Mouse (Mus musculus) cortical plate, adult 2 months (tissue): ENCODE measurements at regions not wholly inside any gene's neighbourhood (a gene's known extent, or its start where the extent isn't known, plus 50 kb on each side); places are given as distances from the start of the nearest gene placed in this dataset.
"Not testable (repeated sequence)": the region's sequence is repeated elsewhere in the genome, so short reads cannot be mapped to it uniquely, and the experiment has no call there.

ENCODE experiments used
- H3K27ac ChIP-seq: fragments of 200-500 bp; 2 replicates; pipeline ENCODE4 v1.5.1; 2012; ENCODE audit warnings: low read length, control low read depth, inconsistent platforms; ENCODE audit not compliant: insufficient read depth
- H3K4me1 ChIP-seq: fragments of 200-500 bp; 2 replicates; pipeline ENCODE4 v1.6.1; 2011; ENCODE audit warnings: low read length; ENCODE audit not compliant: control insufficient read depth, insufficient read depth
- H3K4me3 ChIP-seq: fragments of 200-500 bp; 2 replicates; pipeline ENCODE4 v1.5.1; 2011; ENCODE audit warnings: mild to moderate bottlenecking, low read length, control low read depth; ENCODE audit not compliant: insufficient read depth
- CTCF ChIP-seq: fragments of 200-500 bp; IDR thresholded peaks from 2 replicates; pipeline ENCODE4 v1.5.1; 2011; ENCODE audit warnings: mild to moderate bottlenecking, control low read depth, low read length; ENCODE audit not compliant: insufficient read depth; ENCODE audit errors: extremely low read depth
- POLR2A ChIP-seq: fragments of 200-500 bp; IDR thresholded peaks from 2 replicates; pipeline ENCODE4 v1.6.1; 2011; ENCODE audit warnings: mild to moderate bottlenecking, low read length, control low read depth; ENCODE audit not compliant: insufficient read depth; ENCODE audit errors: extremely low read depth

- Histone ChIP-seq H3K4me3 (no peak overlapping the region), H3K27ac (no peak overlapping the region), H3K4me1 (no peaks in the 10 kb centered on the region)
- no peak for TF ChIP-seq POLR2A
- no peak for TF ChIP-seq CTCF
These were observed 184.2 kb upstream of the Ugt8a start for GRCm38 (mm10) chr3:126122323-126123259.

- H3K27ac ChIP-seq, result no peak overlapping the region
- TF ChIP-seq POLR2A (no peak), CTCF (no peak)
- H3K4me1 ChIP-seq, result no peaks in the 10 kb centered on the region
- H3K4me3 ChIP-seq, result no peak overlapping the region
These were observed 196.9 kb upstream of the Arsj start for GRCm38 (mm10) chr3:126166542-126166941.

GRCm38 (mm10) chr3:126209024-126209423 lies 154.5 kb upstream of the Arsj start:
- Histone ChIP-seq H3K4me3 (no peak overlapping the region), H3K27ac (no peak overlapping the region), H3K4me1 (no peaks in the 10 kb centered on the region)
- TF ChIP-seq CTCF (no peak), POLR2A (no peak)

GRCm38 (mm10) chr3:126210226-126210625 lies 153.3 kb upstream of the Arsj start:
- Histone ChIP-seq H3K4me3 (no peak overlapping the region), H3K27ac (no peak overlapping the region), H3K4me1 (no peaks in the 10 kb centered on the region)
- TF ChIP-seq CTCF, result no peak
- no peak for TF ChIP-seq POLR2A

- TF ChIP-seq CTCF (no peak), POLR2A (no peak)
- H3K4me1 ChIP-seq, result no peaks in the 10 kb centered on the region
These were observed 135.9 kb upstream of the Arsj start for GRCm38 (mm10) chr3:126227575-126227974.

GRCm38 (mm10) chr3:126245834-126246233 lies 117.7 kb upstream of the Arsj start:
- Histone ChIP-seq H3K27ac (no peak overlapping the region), H3K4me3 (no peak overlapping the region), H3K4me1 (no peaks in the 10 kb centered on the region)
- no peak for TF ChIP-seq CTCF

More at GRCm38 (mm10) chr3:126227575-126227974, 135.9 kb upstream of the Arsj start:
- H3K27ac ChIP-seq, result no peak overlapping the region
- no peak overlapping the region for H3K4me3 ChIP-seq

- H3K4me3 ChIP-seq, result no peak overlapping the region
- no peaks in the 10 kb centered on the region for H3K4me1 ChIP-seq
- TF ChIP-seq CTCF (peak; percentile 29; the same call in 1 of the 2 replicates), POLR2A (no peak)
- H3K27ac ChIP-seq, result no peak overlapping the region
These were observed 102.2 kb upstream of the Arsj start for GRCm38 (mm10) chr3:126261270-126261669.

- not testable (repeated sequence) for H3K4me1 ChIP-seq, H3K4me3 ChIP-seq, H3K27ac ChIP-seq
These were observed 91.5 kb upstream of the Arsj start for GRCm38 (mm10) chr3:126272027-126272426.

- no peak overlapping the region for H3K4me3 ChIP-seq
- no peaks in the 10 kb centered on the region for H3K4me1 ChIP-seq
- H3K27ac ChIP-seq, result no peak overlapping the region
- TF ChIP-seq CTCF (no peak), POLR2A (no peak)
These were observed 89.9 kb upstream of the Arsj start for GRCm38 (mm10) chr3:126273566-126273965.

GRCm38 (mm10) chr3:126276008-126276700 lies 87.3 kb upstream of the Arsj start:
- no peak overlapping the region for H3K27ac ChIP-seq
- no peak overlapping the region for H3K4me3 ChIP-seq
- TF ChIP-seq POLR2A (no peak), CTCF (no peak)
- no peaks in the 10 kb centered on the region for H3K4me1 ChIP-seq
